Mouse (Mus musculus): ENCODE results near the gene Foxr1. TPM values are rescaled to one million over a fixed set of nuclear protein-coding genes. Genes with fewer than 3 reads are reported as not detected.
A peak's percentile ranks its signal among the peaks of the same experiment; 100 is the strongest.

Foxr1 gene
- polyA plus RNA-seq, 1 experiment from 2014 or later = not detected

DNA sequence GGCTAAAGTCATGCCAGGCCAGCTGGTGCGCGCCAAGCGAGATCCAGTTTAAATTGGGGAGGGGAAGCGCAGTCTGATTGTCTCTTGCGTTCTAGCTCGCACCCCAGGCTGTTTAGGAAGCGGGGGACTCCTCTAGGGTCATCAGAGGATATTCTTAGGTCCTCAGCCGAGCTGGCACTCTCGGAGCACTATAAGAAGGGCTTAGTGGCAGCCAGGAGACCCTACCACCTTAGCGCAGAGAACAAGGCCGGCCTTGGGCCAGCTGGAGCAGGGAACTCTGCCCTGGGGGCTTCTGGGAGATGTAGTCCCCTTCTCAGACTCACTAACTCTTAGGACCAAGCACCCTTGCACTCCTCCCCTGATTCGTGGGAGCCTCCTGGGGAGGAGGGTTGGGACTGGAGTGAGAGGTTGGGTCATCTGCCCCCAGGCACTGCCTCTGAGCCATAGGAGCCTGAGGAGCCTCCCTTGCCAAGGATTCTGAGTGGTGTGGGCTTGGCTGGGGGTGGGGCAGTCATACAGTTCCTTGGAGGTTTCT lies 42.6 kb upstream of the Foxr1 start:
- Histone ChIP-seq H3K4me3 (peak overlapping the region; percentile 96), H3K9me3 (replicated peaks) (no peaks in the 10 kb centered on the region), H3K27me3 (ENCODE audit: low read depth, poor library complexity, severe bottlenecking) (0 out of 2 replicates have a peak, but pooled peaks cover 10% of the 10 kb centered on the region), H3K4me1 (peaks cover 87% of the 10 kb centered on the region), H3K27ac (replicated peaks) (peak overlapping the region; percentile 96), H3K36me3 (no peaks in the 10 kb centered on the region)
- peak; percentile 79 for DNase-seq (ENCODE audit: low spot score)
- WGBS = under 1% methylated on average over 12 of the region's 12 CpGs

DNA sequence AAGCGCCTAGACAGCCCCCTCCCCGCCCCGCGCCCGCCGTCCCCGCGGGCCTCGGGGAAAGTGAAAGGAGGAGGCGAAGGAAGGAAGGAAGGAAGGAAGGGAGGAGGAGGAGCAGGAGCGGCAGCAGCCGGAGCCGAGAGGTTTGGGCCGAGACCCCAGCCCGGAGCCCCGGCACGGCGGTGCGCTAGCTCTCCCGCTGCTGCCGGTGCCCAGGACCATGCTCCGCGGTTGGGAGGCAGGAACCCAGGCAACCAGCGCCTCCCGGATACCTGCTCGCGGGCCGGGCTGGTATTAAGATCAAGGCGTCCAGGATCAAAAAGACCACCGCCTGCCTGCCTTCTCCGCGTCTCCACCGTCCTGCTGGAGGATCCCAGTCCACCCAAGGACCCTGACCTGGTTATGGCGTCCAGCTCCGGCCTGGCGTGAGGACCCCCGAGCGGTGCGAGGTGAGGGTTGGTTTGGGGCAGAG lies 42.1 kb upstream of the Foxr1 start:
- H3K27me3 ChIP-seq (ENCODE audit: low read depth, poor library complexity, severe bottlenecking) = 0 out of 2 replicates have a peak, but pooled peaks cover 10% of the 10 kb centered on the region
- H3K4me1 ChIP-seq = peaks cover 87% of the 10 kb centered on the region
- WGBS = 0% methylated on average over 38 of the region's 39 CpGs
- DNase-seq (ENCODE audit: low spot score) = no peak
- H3K9me3 ChIP-seq (replicated peaks) = no peaks in the 10 kb centered on the region
- no peaks in the 10 kb centered on the region for H3K36me3 ChIP-seq
- H3K27ac ChIP-seq (replicated peaks) = peak overlapping the region; percentile 96
- H3K4me3 ChIP-seq = peak overlapping the region; percentile 96

DNA sequence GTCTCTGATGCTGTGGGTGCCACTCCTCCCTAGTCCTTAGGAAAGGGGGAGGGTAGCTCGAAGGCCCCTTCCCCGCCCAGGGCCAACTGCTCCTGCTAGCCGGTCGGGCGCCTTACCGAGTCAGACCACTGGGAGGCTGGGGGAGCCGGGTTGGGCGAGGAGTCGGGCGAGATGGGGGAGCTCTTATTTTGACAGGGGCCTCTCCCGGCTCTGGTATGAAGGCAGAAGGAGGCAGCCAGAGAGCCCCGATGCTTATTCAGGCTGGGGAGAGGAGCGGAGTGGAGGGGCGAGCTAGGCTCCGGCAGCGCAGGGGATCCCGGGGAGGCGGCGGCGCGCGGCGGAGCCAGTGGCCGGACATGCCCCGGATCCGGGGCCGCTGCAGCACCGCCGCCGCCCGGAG lies 41.6 kb upstream of the Foxr1 start, which contains the start of gene Bcl9l:
Gene Bcl9l (plus strand): TSS at position 274 of the 400 bp plus-strand sequence.
- no peaks in the 10 kb centered on the region for H3K9me3 ChIP-seq (replicated peaks)
- H3K4me1 ChIP-seq = peaks cover 87% of the 10 kb centered on the region
- H3K27ac ChIP-seq (replicated peaks) = peak within 1 kb of the TSS; percentile 96
- H3K27me3 ChIP-seq (ENCODE audit: low read depth, poor library complexity, severe bottlenecking) = 0 out of 2 replicates have a peak, but pooled peaks cover 10% of the 10 kb centered on the region
- peak; percentile 98 for DNase-seq (ENCODE audit: low spot score)
- peak within 1 kb of the TSS; percentile 96 for H3K4me3 ChIP-seq
- H3K36me3 ChIP-seq = no peaks in the 10 kb centered on the region
- WGBS = under 1% methylated on average over 31 of the region's 31 CpGs

DNA sequence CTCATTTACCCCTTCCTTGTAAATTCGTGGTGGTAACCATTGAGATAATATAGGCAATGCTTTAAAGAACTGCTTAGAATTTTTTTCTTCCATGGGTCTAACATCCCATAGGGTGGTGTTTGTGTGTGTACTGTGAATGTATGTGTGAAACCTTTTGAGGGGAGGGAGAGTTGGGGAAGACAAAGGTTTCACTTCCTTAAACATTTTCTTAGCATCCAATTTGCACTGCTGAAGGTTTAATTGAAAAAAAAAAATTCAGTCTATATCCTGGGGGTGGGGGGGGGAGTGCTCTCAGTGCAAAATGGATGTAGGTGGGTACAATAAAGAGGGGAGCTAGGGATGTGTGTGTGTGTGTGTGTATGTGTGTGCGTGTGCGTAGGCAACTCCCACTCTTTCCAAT lies 41.2 kb upstream of the Foxr1 start:
- Histone ChIP-seq H3K4me3 (peak overlapping the region; percentile 96), H3K36me3 (no peaks in the 10 kb centered on the region), H3K27ac (replicated peaks) (peak overlapping the region; percentile 96), H3K9me3 (replicated peaks) (no peaks in the 10 kb centered on the region), H3K4me1 (peaks cover 87% of the 10 kb centered on the region), H3K27me3 (ENCODE audit: low read depth, poor library complexity, severe bottlenecking) (peaks cover 15% of the 10 kb centered on the region)
- no peak for DNase-seq (ENCODE audit: low spot score)
- 8% methylated on average over 3 of the region's 3 CpGs for WGBS

DNA sequence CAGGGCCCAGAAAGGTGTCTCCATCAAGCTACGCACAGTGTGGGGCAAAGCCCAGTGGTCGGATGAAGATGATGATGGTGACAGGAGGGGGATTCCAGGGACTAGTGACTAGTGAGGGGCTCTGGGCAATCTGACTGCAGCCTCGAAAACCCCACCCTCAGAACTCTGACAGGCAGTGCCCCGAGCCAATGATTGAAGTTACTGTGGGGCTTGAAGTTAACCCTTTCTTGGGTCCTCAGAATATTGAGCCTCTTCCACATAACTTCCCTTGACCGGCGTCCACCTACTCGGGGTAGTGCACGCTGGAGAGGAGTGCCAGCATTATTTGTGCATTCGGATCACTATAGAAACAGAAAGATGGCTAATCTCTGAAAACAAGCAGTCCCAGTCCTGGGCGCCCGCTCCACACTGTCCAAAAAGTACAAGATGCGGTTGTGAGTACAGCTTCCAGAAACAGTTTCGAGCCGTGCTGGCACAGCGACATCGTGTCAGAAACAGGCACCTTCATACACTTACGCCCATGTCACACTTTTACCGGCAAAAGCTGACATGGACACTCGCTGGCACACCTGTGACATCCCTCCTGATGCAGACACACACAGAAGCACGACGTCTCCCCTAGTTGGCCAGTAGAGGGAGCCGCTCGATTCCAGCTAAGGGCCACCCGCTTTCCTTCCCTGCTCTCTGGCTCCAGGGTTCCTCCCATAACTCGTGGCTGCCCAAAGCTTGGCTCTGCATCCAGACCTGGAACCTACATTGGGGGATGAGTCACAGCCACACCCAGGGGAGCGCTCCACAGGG lies 38.9 kb upstream of the Foxr1 start:
- no peaks in the 10 kb centered on the region for H3K36me3 ChIP-seq
- H3K9me3 ChIP-seq (replicated peaks) = 0 out of 2 replicates have a peak, but pooled peaks cover 3% of the 10 kb centered on the region
- peaks cover 64% of the 10 kb centered on the region for H3K4me1 ChIP-seq
- peak overlapping the region; percentile 81 for H3K4me3 ChIP-seq
- under 1% methylated on average over 26 of the region's 26 CpGs for WGBS
- H3K27me3 ChIP-seq (ENCODE audit: low read depth, poor library complexity, severe bottlenecking) = peaks cover 23% of the 10 kb centered on the region
- H3K27ac ChIP-seq (replicated peaks) = peak overlapping the region; percentile 95
- DNase-seq (ENCODE audit: low spot score) = peak; percentile 82

DNA sequence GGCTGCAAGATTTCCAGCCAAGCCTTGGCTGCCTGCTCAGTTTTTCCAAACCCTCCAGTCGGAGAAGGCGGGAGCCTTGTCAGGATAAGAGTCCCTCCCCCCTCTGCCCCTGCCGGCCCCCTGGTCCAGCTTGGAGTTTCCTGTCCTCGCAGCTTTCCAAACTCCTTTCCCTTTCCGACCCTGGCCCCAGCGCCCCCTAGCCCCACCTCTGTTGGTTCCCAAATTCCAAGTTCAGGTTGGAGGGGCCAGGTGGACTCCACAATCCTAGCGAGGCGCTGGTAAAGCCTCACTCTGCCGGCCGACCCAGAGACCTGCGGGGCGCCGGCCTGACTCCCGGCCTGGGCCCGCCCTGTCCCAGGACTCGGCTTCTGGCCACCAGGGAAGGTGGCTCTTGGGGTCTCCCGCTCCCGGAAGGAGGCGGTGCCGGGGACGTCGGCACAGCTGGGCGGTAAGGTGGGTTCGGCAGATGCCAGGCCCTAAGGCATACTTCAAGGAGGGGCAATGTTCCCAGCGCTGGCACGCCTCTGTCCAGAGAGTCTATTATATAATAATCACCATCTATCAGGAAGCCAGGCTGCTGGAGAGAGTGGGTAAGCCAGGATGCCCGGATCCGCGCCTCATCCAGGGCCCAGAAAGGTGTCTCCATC lies 38.1 kb upstream of the Foxr1 start:
- peaks cover 56% of the 10 kb centered on the region for H3K4me1 ChIP-seq

DNA sequence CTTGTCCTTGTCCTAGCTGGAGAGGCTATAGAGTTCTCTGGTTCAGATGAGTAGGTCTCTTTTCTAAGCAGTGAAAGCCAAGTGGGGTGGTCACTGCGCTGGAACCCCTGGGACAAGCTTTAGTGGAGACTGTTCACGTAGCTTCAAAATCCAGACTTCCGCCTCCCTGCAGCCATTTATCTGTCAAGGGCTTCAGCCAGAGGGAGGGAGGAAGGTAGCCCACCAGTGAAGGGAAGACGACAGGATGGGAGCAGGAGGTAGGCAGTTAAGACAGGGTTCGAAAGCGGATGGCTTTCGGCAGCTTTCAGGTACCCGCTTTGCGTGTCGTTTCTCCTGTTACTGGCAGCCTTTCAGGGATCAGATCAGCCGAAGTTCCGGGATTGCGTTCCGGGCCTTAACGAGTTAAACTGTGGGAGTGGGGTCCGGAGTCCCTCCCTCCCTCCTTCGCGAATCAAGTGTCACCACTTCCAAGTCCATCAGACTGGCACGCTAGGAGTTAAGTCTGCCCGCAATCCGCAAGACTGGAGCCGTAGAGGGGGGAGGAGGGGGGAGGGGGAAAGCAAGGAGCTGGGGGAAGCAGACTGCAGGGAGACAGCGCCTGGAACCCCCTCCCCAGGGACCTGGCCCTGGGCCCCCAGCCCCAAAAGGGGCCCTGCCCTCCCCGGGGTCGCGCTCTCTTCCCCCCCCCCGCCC lies 37.4 kb upstream of the Foxr1 start:
- Histone ChIP-seq H3K27ac (replicated peaks) (peak overlapping the region; percentile 95), H3K4me1 (peaks cover 49% of the 10 kb centered on the region), H3K27me3 (ENCODE audit: low read depth, poor library complexity, severe bottlenecking) (peaks cover 23% of the 10 kb centered on the region), H3K4me3 (peak overlapping the region; percentile 81), H3K9me3 (replicated peaks) (0 out of 2 replicates have a peak, but pooled peaks cover 3% of the 10 kb centered on the region), H3K36me3 (no peaks in the 10 kb centered on the region)
- peak; percentile 93 for DNase-seq (ENCODE audit: low spot score)
- under 1% methylated on average over 20 of the region's 27 CpGs for WGBS

More for the DNA sequence above, 38.1 kb upstream of the Foxr1 start:
- Histone ChIP-seq H3K36me3 (no peaks in the 10 kb centered on the region), H3K27me3 (ENCODE audit: low read depth, poor library complexity, severe bottlenecking) (peaks cover 23% of the 10 kb centered on the region), H3K27ac (replicated peaks) (peak overlapping the region; percentile 95), H3K9me3 (replicated peaks) (0 out of 2 replicates have a peak, but pooled peaks cover 3% of the 10 kb centered on the region), H3K4me3 (peak overlapping the region; percentile 81)
- under 1% methylated on average over 29 of the region's 29 CpGs for whole genome bisulfite sequencing
- peak; percentile 96 for DNase-seq (ENCODE audit: low spot score)

DNA sequence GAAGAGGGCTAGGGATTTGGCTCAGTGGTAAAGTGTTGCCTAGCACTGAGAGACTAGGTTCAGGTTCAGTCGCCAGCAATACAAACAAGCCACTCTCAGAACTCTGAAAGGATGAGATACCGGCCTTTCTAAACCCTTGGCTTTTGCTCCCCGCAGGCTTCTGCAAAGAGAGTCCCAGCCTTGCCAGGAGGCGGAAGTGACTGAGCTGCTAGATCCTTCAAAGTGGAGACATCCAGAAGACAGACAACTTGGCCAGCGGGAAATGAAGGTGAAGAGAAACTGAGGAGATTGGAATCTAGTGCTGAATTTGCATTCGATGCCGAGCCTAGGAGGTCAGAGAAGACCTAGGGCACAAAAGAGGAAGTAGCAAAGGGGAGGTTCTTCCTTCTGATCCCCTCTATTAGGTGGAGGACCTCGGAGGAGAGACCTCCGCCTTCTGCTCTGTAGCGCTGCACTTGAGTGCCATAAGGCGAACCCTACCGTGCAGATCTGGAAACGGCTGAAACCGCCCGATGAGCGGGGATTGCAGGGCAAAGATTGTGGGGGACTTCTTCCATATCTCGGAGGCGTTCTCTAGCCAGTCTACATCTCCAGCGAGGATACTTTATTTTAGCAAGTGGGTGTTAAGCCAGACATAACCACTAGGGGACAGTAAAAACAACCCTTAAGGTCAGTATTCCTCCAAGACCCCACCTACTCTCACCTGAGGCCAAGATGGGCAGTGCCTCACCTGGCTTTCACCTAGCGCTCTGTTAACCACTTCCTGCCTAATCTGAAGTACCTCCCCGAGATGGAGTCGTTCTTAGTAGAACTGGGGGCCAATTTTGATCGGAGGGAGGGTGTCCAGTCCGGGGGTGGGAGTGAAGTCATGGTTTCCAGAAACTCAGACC lies 36.6 kb upstream of the Foxr1 start:
- H3K36me3 ChIP-seq = no peaks in the 10 kb centered on the region
- H3K27me3 ChIP-seq (ENCODE audit: low read depth, poor library complexity, severe bottlenecking) = peaks cover 23% of the 10 kb centered on the region
- peak; percentile 48 for DNase-seq (ENCODE audit: low spot score)

DNA sequence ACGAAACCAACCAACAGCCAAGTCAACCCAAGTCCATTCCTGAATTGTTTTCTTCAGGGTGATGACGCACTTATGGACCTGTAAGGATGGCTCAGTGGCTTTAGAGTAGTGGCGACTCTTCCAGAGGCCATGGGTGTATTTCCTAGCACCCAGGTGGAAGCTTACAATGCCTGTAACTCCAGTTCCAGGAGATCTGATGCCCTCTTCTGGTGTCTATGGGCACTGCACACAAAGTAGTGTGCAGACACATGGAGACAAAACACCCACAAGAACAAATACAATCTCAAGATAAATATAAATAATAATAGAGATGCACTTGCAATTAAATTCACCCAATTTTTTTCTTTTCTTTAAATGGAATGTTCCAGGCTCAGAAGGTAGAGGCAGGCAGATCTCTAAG lies 35.0 kb upstream of the Foxr1 start:
- no peak overlapping the region for H3K4me3 ChIP-seq
- H3K9me3 ChIP-seq (replicated peaks) = 0 out of 2 replicates have a peak, but pooled peaks cover 3% of the 10 kb centered on the region
- WGBS = 94% methylated on average over 3 of the region's 3 CpGs

More for the DNA sequence above, 36.6 kb upstream of the Foxr1 start:
- H3K4me3 ChIP-seq = peak overlapping the region; percentile 81
- peak overlapping the region; percentile 95 for H3K27ac ChIP-seq (replicated peaks)
- H3K9me3 ChIP-seq (replicated peaks) = 0 out of 2 replicates have a peak, but pooled peaks cover 3% of the 10 kb centered on the region
- WGBS = 4% methylated on average over 24 of the region's 24 CpGs
- H3K4me1 ChIP-seq = peaks cover 43% of the 10 kb centered on the region

DNA sequence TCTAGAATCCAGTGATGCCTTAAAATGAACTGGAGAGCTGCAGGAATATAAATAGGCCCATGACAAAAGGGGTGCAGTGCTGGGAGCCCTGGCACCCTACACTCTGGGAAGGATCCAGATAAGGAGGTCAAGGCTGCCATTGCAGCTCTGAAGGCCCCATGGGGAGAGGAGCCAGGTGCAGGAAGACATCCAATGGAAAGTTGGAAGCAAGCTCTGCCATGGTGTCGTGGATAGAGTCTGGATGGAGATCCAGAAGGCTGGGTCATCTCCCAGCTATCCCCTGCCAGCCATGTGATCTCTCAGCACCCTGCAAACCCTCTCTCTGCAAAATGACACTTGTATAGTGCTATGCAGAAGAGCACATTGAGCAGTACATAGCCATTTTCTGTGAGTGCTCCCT lies 33.4 kb upstream of the Foxr1 start:
- Histone ChIP-seq H3K4me3 (no peak overlapping the region), H3K9me3 (replicated peaks) (0 out of 2 replicates have a peak, but pooled peaks cover 3% of the 10 kb centered on the region), H3K27ac (replicated peaks) (no peak overlapping the region), H3K36me3 (no peaks in the 10 kb centered on the region), H3K27me3 (ENCODE audit: low read depth, poor library complexity, severe bottlenecking) (peaks cover 13% of the 10 kb centered on the region), H3K4me1 (peaks cover 20% of the 10 kb centered on the region)
- 65% methylated on average over 1 of the region's 1 CpGs for WGBS
- DNase-seq (ENCODE audit: low spot score) = no peak

More for the DNA sequence above, 35.0 kb upstream of the Foxr1 start:
- DNase-seq (ENCODE audit: low spot score) = no peak
- Histone ChIP-seq H3K4me1 (peaks cover 32% of the 10 kb centered on the region), H3K27ac (replicated peaks) (no peak overlapping the region), H3K36me3 (no peaks in the 10 kb centered on the region), H3K27me3 (ENCODE audit: low read depth, poor library complexity, severe bottlenecking) (peaks cover 15% of the 10 kb centered on the region)

DNA sequence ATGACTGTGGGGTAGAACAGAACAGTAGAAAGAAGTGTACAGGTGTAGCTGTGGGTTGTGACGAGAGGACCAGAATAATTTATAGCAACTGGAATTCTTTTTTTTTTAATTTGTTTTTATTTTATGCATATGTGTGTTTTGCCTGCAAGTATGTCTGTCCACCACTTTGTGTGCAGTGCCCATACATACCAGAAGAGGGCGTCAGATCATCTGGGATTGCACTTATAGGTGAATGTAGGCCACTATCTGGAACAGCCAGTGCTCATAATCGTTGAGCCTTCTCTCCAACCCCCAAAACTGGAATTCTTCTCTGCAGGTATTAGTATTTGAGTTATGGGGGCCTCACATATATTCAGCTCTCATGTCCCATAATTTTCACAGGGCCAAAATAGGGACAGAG lies 32.2 kb upstream of the Foxr1 start:
- Histone ChIP-seq H3K9me3 (replicated peaks) (0 out of 2 replicates have a peak, but pooled peaks cover 3% of the 10 kb centered on the region), H3K27me3 (ENCODE audit: low read depth, poor library complexity, severe bottlenecking) (peaks cover 13% of the 10 kb centered on the region), H3K36me3 (no peaks in the 10 kb centered on the region), H3K4me1 (peaks cover 21% of the 10 kb centered on the region), H3K4me3 (no peak overlapping the region), H3K27ac (replicated peaks) (no peak overlapping the region)
- no peak for DNase-seq (ENCODE audit: low spot score)
- 75% methylated on average over 3 of the region's 3 CpGs for WGBS

Measured in midbrain, embryonic 10.5 days (tissue).